Mouse (Mus musculus) neutrophil, adult 65 days (primary cell): ENCODE measurements around the gene Slc4a4. TPM values are rescaled to one million over a fixed set of nuclear protein-coding genes. Genes with fewer than 3 reads are reported as not detected.

Source experiments
- total RNA-seq: library from RNA; stranded (reverse); gene quantifications from 2 replicates; pipeline ENCODE4 v1.2.4, GENCODE M21; 2023

The Slc4a4 gene
- total RNA-seq, result not detected in 2 replicates

DNA sequence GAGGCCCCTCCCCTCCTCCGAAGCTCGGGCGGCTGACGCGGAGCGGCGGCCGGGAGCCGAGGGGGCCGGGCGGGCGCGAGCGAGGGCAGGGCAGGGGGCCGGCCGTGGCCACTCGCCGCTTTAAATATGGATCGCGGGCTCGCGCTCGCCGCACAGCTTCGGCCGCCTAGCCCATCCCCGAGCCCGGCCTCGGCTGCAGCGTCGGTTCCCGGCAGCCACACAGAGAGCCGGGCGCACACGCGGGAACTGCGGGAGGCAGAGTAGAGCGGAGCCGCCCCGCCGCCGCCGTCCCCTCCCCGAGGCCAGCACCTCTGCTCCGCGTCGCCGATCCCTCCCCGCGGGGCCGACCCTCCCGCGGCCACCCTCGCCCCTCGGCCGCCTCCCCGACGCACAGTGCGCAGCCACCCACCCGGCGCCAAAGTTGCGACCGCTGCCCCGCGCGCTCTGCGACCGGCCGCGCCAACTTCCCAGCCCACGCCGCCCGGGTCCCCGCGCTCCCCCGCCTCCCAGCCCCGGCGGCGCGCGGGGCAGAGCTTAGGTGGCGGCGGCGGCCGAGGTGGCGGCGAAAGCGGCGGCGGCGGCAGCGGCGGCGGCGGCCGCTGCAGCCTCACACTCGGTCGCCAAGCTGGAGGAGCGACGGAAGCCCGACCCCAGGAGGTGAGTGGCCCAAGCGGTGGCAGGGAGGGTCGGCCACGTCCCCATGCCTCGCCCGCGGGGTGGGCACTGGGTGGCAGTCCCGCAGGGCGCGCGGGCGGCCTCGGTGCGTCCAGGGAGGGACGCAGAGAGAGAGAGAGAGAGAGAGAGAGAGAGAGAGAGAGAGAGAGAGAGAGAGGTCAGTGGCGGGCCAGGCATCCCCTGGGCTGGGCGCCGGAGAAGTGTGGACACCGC is at the start of gene Slc4a4:
TSS of gene Slc4a4 (plus strand) at position 151 of the 888 bp plus-strand sequence.

Other genes starting within 250 kb of the Slc4a4 start
- gene Grsf1, start 210.6 kb upstream of the Slc4a4 start, total RNA-seq, result 31.2 and 32.0 TPM in 2 replicates
- 20.6 and 25.2 TPM in 2 replicates for gene Mob1b, start 166.0 kb upstream of the Slc4a4 start, total RNA-seq
- gene Dck, start 121.8 kb upstream of the Slc4a4 start, total RNA-seq, result 43.0 and 49.3 TPM in 2 replicates